Mouse (Mus musculus) limb, embryonic 12.5 days (tissue): ENCODE data around the gene Auh. TPM values are rescaled to one million over a fixed set of nuclear protein-coding genes. Genes with fewer than 3 reads are reported as not detected.

Experiments used
- ATAC-seq: fragments of 200-750 bp; cut with Nextera tagmentation; 2 replicates; pipeline ENCODE4 v1.8.0; 2017; ENCODE audit warnings: low read depth, moderate TSS enrichment; ENCODE audit not compliant: insufficient number of reproducible peaks, insufficient read depth, low FRiP score, low TSS enrichment
- H3K27ac ChIP-seq: fragments of 300-500 bp; sonication (generic); 2 replicates; pipeline ENCODE4 v1.5.1; 2016; ENCODE audit warnings: mild to moderate bottlenecking, moderate library complexity
- H3K27me3 ChIP-seq: fragments of 300-500 bp; sonication (generic); 2 replicates; pipeline ENCODE4 v1.6.1; 2016; ENCODE audit warnings: mild to moderate bottlenecking, moderate library complexity
- H3K36me3 ChIP-seq: fragments of 300-500 bp; sonication (generic); 2 replicates; pipeline ENCODE4 v1.6.1; 2016; ENCODE audit warnings: mild to moderate bottlenecking, moderate library complexity
- H3K4me1 ChIP-seq: fragments of 300-500 bp; sonication (generic); replicated peaks from 2 replicates; pipeline ENCODE4 v1.6.1; 2016
- H3K4me2 ChIP-seq: fragments of 300-500 bp; sonication (generic); 2 replicates; pipeline ENCODE4 v1.6.1; 2016; ENCODE audit warnings: mild to moderate bottlenecking, moderate library complexity
- H3K4me3 ChIP-seq: fragments of 300-500 bp; sonication (generic); replicated peaks from 2 replicates; pipeline ENCODE4 v1.5.1; 2016; ENCODE audit warnings: mild to moderate bottlenecking
- H3K9ac ChIP-seq: fragments of 300-500 bp; sonication (generic); replicated peaks from 2 replicates; pipeline ENCODE4 v1.6.1; 2016; ENCODE audit warnings: mild to moderate bottlenecking, moderate library complexity
- H3K9me3 ChIP-seq: fragments of 300-500 bp; sonication (generic); 2 replicates; pipeline ENCODE4 v1.6.1; 2016; ENCODE audit warnings: mild to moderate bottlenecking, moderate library complexity
- WGBS: fragments of 180-500 bp; shearing (Covaris S2); methylation state at CpG from one replicate; pipeline ENCODE4 v1.1.7; 2016; 5-methylcytosine and 5-hydroxymethylcytosine counted together
- polyA plus RNA-seq: library from polyadenylated mRNA; unstranded; fragments of >200 nt; fragmentation: Nextera tagmentation; extraction: Ambion mirVana; gene quantifications from 2 replicates; pipeline ENCODE4 v1.2.1, GENCODE M21; 2016

Auh gene
- polyA plus RNA-seq, 1 experiment from 2014 or later, result 41.0 TPM

DNA sequence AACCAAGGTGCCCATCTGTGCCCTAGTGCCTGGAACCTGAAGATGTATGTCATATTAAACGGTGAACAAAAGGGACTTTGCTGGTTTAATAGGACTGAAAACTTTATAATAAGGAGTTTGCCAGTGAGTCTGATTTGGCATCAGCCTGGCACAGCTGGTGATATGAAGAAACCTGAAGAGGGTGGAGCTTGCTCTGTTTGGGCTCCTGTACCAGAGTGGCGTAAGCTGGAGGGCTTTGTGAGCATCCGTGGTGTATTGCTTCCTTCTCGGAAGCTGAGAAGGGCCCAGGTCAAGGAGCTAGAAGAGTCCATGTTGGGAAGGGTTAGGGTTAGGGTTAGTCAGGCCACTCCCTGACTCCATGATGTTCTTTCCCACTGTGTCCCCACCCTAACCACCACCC, 135.2 kb downstream of the Auh start:
- H3K9me3 ChIP-seq, result no peaks in the 10 kb centered on the region
- H3K27me3 ChIP-seq, result no peaks in the 10 kb centered on the region
- H3K4me1 ChIP-seq, result no peaks in the 10 kb centered on the region
- H3K36me3 ChIP-seq, result no peaks in the 10 kb centered on the region
- no peak for ATAC-seq
- 86% methylated on average over 4 of the region's 4 CpGs for WGBS
- no peak overlapping the region for H3K4me3 ChIP-seq
- no peak overlapping the region for H3K27ac ChIP-seq
- no peak overlapping the region for H3K9ac ChIP-seq
- no peak overlapping the region for H3K4me2 ChIP-seq

DNA sequence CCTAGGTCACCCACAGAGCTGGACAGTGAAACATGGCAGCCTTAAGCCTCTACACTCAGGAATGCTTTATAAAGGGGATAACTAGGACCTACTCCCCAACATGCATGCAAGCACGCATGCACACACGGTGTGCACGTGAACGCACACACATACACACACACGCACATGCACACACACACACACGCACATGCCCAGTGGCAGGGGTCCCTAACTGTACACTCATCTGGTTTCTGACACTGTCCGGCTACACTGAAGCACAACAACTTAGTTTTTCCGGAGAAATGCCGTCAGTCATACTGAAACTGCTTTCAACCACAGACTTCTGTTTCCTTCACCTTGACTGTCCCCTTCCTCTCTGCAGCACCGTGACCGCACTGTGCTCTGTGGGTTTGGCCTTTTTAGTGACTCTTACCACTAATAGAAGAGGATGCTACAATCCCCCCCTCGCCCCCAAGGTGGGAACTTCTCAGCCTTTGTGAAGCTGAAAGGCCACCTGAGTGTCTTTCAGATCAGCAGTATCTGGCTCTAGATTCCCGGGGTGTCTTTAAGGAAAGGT, 136.0 kb downstream of the Auh start:
- no peaks in the 10 kb centered on the region for H3K36me3 ChIP-seq
- no peak overlapping the region for H3K4me2 ChIP-seq
- 88% methylated on average over 13 of the region's 13 CpGs for WGBS
- ATAC-seq, result no peak
- H3K9ac ChIP-seq, result no peak overlapping the region
- no peaks in the 10 kb centered on the region for H3K27me3 ChIP-seq
- H3K9me3 ChIP-seq, result no peaks in the 10 kb centered on the region
- H3K4me3 ChIP-seq, result no peak overlapping the region
- H3K4me1 ChIP-seq, result no peaks in the 10 kb centered on the region
- H3K27ac ChIP-seq, result no peak overlapping the region

GRCm38 (mm10) chr13:52792242-52792844, 137.1 kb downstream of the Auh start:
- Histone ChIP-seq H3K9me3 (no peaks in the 10 kb centered on the region), H3K4me2 (no peak overlapping the region), H3K36me3 (no peaks in the 10 kb centered on the region), H3K4me3 (no peak overlapping the region), H3K4me1 (no peaks in the 10 kb centered on the region), H3K9ac (no peak overlapping the region), H3K27ac (no peak overlapping the region), H3K27me3 (no peaks in the 10 kb centered on the region)
- no peak for ATAC-seq
- WGBS, result 91% methylated on average over 9 of the region's 9 CpGs

DNA sequence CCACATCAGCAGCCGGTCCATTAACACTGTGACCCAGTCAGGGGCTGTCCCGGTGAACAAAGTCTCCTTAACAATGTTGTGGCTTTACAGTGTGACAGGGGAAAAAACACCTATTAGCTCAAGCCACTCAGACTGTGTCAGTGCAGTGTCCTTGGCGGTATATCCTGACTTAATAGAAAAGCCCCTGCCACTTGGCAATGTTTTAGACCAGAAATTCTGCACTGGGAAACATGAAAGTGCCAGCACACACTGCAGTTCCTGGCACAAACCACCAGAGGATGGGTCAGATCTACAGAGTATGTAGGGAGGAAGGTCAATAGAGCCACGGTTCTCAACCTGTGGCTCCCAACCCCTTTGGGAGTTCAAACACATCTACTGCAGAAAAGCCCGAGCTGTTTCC, 138.6 kb downstream of the Auh start:
- Histone ChIP-seq H3K27me3 (no peaks in the 10 kb centered on the region), H3K9me3 (no peaks in the 10 kb centered on the region), H3K4me1 (no peaks in the 10 kb centered on the region), H3K4me3 (no peak overlapping the region), H3K36me3 (no peaks in the 10 kb centered on the region), H3K27ac (no peak overlapping the region), H3K9ac (no peak overlapping the region), H3K4me2 (no peak overlapping the region)
- no peak for ATAC-seq
- 82% methylated on average over 5 of the region's 5 CpGs for WGBS

Other genes with a start within 250 kb of the Auh start
- 30.1 and 31.6 TPM in 2 replicates for gene Nfil3, start 51.4 kb upstream of the Auh start, polyA plus RNA-seq